Mouse (Mus musculus): Measurements from ENCODE around the gene Ces1h.

- no peak for TF ChIP-seq CTCF (IDR thresholded peaks at IDR 0.05; ENCODE audit: extremely low read depth, insufficient read depth, low read length)
- TF ChIP-seq POLR2A (IDR thresholded peaks at IDR 0.05; ENCODE audit: extremely low read depth, insufficient read depth, low read length), result no peak
Observed at GRCm38 (mm10) chr8:93398044-93398443, 18.5 kb upstream of the Ces1h start.
